Mouse (Mus musculus): ENCODE results near the gene Gbp7.

GRCm38 (mm10) chr3:142559632-142560228 is 29.6 kb downstream of the Gbp7 start, which contains the start of gene Gbp3:
- TF ChIP-seq CTCF (IDR thresholded peaks at IDR 0.05; ENCODE audit: extremely low read depth, insufficient read depth, low read length) (no peak), POLR2A (IDR thresholded peaks at IDR 0.05; ENCODE audit: extremely low read depth, insufficient read depth, low read length) (no peak)
